Mouse (Mus musculus): ENCODE measurements around the gene Pard3. TPM values are rescaled to one million over a fixed set of nuclear protein-coding genes. Genes with fewer than 3 reads are reported as not detected.

Gene Pard3
- polyA plus RNA-seq, 1 experiment from 2014 or later = 54.3 TPM

GRCm38 (mm10) chr8:127608541-127609270 is 545.0 kb downstream of the Pard3 start:
- Histone ChIP-seq H3K4me1 (no peaks in the 10 kb centered on the region), H3K9ac (no peak overlapping the region), H3K36me3 (peaks cover 11% of the 10 kb centered on the region), H3K9me3 (no peaks in the 10 kb centered on the region), H3K4me3 (no peak overlapping the region), H3K4me2 (replicated peaks) (no peak overlapping the region), H3K27me3 (no peaks in the 10 kb centered on the region), H3K27ac (no peak overlapping the region)
- ATAC-seq (ENCODE audit: insufficient number of reproducible peaks, insufficient read depth, low FRiP score, low TSS enrichment) = no peak
- WGBS = 78% methylated on average over 7 of the region's 7 CpGs

- no peaks in the 10 kb centered on the region for H3K27me3 ChIP-seq
- no peak overlapping the region for H3K4me3 ChIP-seq
- ATAC-seq (ENCODE audit: insufficient number of reproducible peaks, insufficient read depth, low FRiP score, low TSS enrichment) = no peak
- H3K27ac ChIP-seq = no peak overlapping the region
- no peak overlapping the region for H3K4me2 ChIP-seq (replicated peaks)
- peaks cover 8% of the 10 kb centered on the region for H3K36me3 ChIP-seq
- no peaks in the 10 kb centered on the region for H3K9me3 ChIP-seq
- H3K9ac ChIP-seq = no peak overlapping the region
- H3K4me1 ChIP-seq = no peaks in the 10 kb centered on the region
- 88% methylated on average over 10 of the region's 10 CpGs for WGBS
These were observed 545.6 kb downstream of the Pard3 start for GRCm38 (mm10) chr8:127609316-127609715.

GRCm38 (mm10) chr8:127614206-127614605 is 550.5 kb downstream of the Pard3 start:
- Histone ChIP-seq H3K9me3 (no peaks in the 10 kb centered on the region), H3K4me2 (replicated peaks) (no peak overlapping the region), H3K4me3 (no peak overlapping the region), H3K27me3 (no peaks in the 10 kb centered on the region), H3K9ac (no peak overlapping the region), H3K4me1 (no peaks in the 10 kb centered on the region), H3K36me3 (peaks cover 8% of the 10 kb centered on the region), H3K27ac (no peak overlapping the region)
- no peak for ATAC-seq (ENCODE audit: insufficient number of reproducible peaks, insufficient read depth, low FRiP score, low TSS enrichment)
- WGBS = 86% methylated on average over 4 of the region's 4 CpGs

GRCm38 (mm10) chr8:127616681-127617080 is 553.0 kb downstream of the Pard3 start:
- Histone ChIP-seq H3K4me1 (no peaks in the 10 kb centered on the region), H3K27me3 (no peaks in the 10 kb centered on the region), H3K9ac (no peak overlapping the region), H3K9me3 (no peaks in the 10 kb centered on the region), H3K36me3 (no peaks in the 10 kb centered on the region), H3K27ac (no peak overlapping the region), H3K4me2 (replicated peaks) (no peak overlapping the region), H3K4me3 (no peak overlapping the region)
- 86% methylated on average over 2 of the region's 2 CpGs for WGBS
- no peak for ATAC-seq (ENCODE audit: insufficient number of reproducible peaks, insufficient read depth, low FRiP score, low TSS enrichment)

GRCm38 (mm10) chr8:127622137-127622536 is 558.4 kb downstream of the Pard3 start:
- Histone ChIP-seq H3K9ac (no peak overlapping the region), H3K27me3 (no peaks in the 10 kb centered on the region), H3K27ac (no peak overlapping the region), H3K36me3 (no peaks in the 10 kb centered on the region), H3K9me3 (no peaks in the 10 kb centered on the region), H3K4me2 (replicated peaks) (no peak overlapping the region), H3K4me3 (no peak overlapping the region), H3K4me1 (no peaks in the 10 kb centered on the region)
- no peak for ATAC-seq (ENCODE audit: insufficient number of reproducible peaks, insufficient read depth, low FRiP score, low TSS enrichment)
- 86% methylated on average over 3 of the region's 3 CpGs for WGBS

- no peaks in the 10 kb centered on the region for H3K4me1 ChIP-seq
- H3K9me3 ChIP-seq = no peaks in the 10 kb centered on the region
- H3K4me3 ChIP-seq = no peak overlapping the region
- H3K9ac ChIP-seq = no peak overlapping the region
- H3K36me3 ChIP-seq = no peaks in the 10 kb centered on the region
- H3K4me2 ChIP-seq (replicated peaks) = no peak overlapping the region
- H3K27ac ChIP-seq = no peak overlapping the region
- no peaks in the 10 kb centered on the region for H3K27me3 ChIP-seq
- ATAC-seq (ENCODE audit: insufficient number of reproducible peaks, insufficient read depth, low FRiP score, low TSS enrichment) = no peak
- WGBS = 75% methylated on average over 9 of the region's 9 CpGs
These were observed 574.8 kb downstream of the Pard3 start for GRCm38 (mm10) chr8:127638232-127639087.

GRCm38 (mm10) chr8:127639088-127639453 is 575.4 kb downstream of the Pard3 start:
- H3K4me1 ChIP-seq = no peaks in the 10 kb centered on the region
- no peak overlapping the region for H3K9ac ChIP-seq
- H3K4me2 ChIP-seq (replicated peaks) = no peak overlapping the region
- ATAC-seq (ENCODE audit: insufficient number of reproducible peaks, insufficient read depth, low FRiP score, low TSS enrichment) = no peak
- H3K9me3 ChIP-seq = no peaks in the 10 kb centered on the region
- no peaks in the 10 kb centered on the region for H3K27me3 ChIP-seq
- no peaks in the 10 kb centered on the region for H3K36me3 ChIP-seq
- 93% methylated on average over 4 of the region's 4 CpGs for WGBS
- no peak overlapping the region for H3K27ac ChIP-seq
- H3K4me3 ChIP-seq = no peak overlapping the region

- WGBS = 94% methylated on average over 3 of the region's 3 CpGs
- no peak for ATAC-seq (ENCODE audit: insufficient number of reproducible peaks, insufficient read depth, low FRiP score, low TSS enrichment)
- no peak overlapping the region for H3K4me3 ChIP-seq
These were observed 591.9 kb downstream of the Pard3 start for GRCm38 (mm10) chr8:127655559-127655958.

More at GRCm38 (mm10) chr8:127655559-127655958, 591.9 kb downstream of the Pard3 start:
- Histone ChIP-seq H3K4me1 (0 out of 2 replicates have a peak, but pooled peaks cover 5% of the 10 kb centered on the region), H3K9me3 (no peaks in the 10 kb centered on the region), H3K27ac (no peak overlapping the region), H3K9ac (no peak overlapping the region), H3K4me2 (replicated peaks) (no peak overlapping the region), H3K27me3 (no peaks in the 10 kb centered on the region), H3K36me3 (no peaks in the 10 kb centered on the region)

Other genes with a start within 250 kb of the Pard3 start
- 191 and 200 TPM in 2 replicates for gene Tomm20, start 118.0 kb upstream of the Pard3 start, polyA plus RNA-seq (2016; fragmentation: Nextera tagmentation; extraction: Ambion mirVana)
- 31.3 and 35.4 TPM in 2 replicates for gene Rbm34, start 92.8 kb upstream of the Pard3 start, polyA plus RNA-seq (2016; fragmentation: Nextera tagmentation; extraction: Ambion mirVana)

Data from embryonic facial prominence, embryonic 12.5 days (tissue).